Mouse (Mus musculus) thymus, adult 18-20 months (tissue): ENCODE measurements around the gene Hus1b.

Experiments
- DNase-seq, 2 experiments: peaks; one replicate each; pipeline ENCODE4 v3.0.0; 2022; ENCODE audit warnings: mixed read lengths in 2 of 2

Gene Hus1b

DNA sequence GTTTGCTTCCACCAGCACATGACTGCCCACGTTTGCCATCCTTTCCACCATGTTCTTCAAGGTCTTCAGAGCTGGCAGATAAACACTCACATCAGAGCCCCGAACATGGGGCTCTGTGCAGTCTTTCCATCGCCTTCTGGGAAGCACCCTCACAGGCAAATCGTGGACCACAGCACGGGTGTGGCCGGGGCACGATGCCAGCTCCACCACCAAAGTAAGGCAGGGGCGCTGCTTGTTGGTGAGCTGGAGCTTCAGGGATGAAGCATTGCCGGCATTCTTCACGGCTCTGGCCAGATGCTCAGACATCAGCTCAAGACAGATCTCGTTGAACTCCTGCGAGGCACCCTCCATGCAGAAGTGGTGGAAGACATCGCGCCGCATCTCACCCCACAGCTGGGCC, 430 bp downstream of the Hus1b start:
- no peak for DNase-seq

DNA sequence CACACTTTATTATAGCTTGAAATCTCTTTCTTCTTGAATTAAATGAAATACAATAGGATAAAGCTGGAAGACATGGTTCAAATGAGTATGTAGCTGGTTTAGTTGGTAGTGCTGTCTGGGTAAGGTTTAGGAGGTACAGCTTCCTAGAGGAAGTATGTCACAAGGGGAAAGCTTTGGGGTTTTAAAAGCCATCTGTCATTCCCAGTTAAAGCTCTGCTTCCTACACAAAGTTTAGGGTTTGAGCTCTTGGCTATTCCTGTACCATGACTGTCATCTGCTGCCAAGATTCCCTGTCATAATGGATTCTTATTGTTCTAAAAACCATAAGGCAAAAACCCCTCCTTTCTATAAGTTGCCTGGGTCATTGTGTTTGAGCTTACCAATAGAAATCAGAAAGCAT, 1.8 kb downstream of the Hus1b start:
- no peak for DNase-seq

DNA sequence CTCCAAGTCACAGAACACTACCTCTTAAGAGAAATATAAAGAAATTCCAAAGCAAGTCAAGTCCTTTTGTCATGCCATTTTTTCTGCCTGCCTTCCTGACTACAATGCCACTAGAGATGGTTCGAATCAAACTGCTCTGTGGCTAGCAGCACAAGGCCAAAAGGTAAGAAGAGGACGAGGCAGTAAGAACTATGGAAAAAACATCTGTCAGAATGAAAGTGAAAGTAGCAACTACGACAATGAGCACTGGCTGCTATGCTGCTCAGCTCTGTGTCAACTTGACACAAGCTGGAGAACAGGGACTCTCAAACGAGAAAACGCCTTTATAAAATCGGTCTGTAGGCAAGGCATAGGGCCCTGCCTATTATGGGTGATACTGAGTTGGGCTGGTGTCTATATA, 14.6 kb downstream of the Hus1b start:
- no peak for DNase-seq

DNA sequence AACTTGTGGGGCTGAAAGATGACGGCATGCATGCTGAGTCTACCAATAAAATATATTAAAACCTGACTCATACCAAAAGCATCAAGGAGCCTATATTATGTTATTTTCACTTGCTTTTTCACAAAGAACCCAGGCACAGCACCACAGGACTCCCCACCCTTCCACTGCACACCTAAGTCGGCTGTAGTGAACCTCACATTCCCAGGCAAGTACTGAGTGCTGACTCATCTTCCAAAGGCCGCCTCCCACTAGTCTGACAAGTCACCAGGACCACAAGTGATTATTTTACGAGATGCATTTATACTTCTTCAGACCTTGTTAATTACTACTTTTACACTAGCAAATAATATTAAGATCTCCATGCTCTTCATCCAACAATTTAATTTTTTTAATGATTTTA, 15.9 kb downstream of the Hus1b start:
- no peak for DNase-seq

DNA sequence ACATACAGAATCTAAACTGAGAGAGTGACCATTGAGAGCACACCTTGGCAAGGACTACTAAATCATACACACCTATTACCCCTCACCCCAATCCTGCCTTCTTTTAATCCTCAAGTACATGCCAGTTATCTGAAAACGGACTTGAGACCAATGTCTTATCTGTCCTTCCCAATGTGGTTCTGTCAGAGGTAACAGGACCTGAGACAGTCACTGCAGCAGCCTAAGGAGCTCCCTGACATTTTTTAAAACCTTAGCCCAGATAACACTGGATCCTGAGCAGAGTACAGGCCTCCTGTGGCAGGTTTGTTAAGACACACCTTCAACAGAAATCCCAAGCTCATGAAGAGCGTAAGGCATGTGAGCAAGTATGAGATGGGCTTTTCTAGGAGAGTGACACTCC, 18.4 kb downstream of the Hus1b start:
- DNase-seq: no peak

DNA sequence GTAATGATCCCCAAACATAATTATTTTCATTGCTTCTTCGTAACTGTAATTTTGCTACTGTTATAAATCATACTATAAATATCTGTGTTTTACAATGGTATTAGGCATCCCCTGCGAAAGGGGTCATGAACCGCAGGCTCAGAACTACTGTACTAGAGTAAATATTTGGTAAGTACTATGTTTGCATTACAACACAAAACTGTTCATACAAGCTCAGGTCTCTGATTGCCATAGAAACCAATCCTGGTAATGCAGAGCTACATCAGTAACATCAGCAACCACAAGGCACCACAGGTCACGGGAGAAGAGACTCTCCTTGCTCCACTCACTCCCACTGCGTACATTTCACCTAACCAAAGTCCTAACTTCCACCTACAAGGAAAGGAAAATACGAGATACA, 23.3 kb downstream of the Hus1b start:
- no peak for DNase-seq

DNA sequence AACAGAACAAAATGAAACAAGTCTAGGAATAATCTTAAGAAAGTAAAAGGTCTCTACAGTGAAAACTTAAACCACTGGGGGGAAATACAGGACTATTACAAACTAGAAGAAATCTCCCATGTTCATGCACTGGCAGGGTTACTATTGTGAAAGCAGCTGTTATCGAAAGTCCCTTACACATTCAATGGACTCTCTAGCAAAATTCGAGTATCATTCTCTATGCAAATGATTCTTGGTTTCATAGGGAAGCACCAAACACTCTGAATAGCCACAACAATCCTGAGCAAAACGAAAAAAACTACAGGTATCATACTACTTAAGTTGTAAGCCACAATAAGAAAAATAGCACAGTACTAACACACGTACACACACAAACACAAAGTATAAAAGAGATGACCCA, 25.6 kb downstream of the Hus1b start:
- DNase-seq: no peak

DNA sequence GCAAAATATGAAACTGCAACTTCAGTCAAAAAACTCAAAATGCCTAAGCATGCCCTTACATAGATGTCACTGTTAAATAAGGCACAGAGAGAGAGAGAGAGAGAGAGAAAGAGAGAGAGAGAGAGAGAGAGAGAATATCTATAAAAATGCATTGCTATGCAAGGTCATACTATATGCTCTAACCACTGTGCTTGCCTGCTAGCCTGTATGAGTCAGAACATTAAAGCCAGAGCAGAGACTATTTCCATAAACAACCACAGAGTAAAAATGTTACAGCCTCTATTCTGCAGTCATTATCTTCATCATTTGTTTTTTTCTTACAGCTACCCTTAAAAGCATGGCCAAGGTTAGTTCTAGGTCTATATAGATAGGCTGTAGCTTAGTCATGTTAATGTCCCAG, 33.8 kb downstream of the Hus1b start:
- DNase-seq: no peak

DNA sequence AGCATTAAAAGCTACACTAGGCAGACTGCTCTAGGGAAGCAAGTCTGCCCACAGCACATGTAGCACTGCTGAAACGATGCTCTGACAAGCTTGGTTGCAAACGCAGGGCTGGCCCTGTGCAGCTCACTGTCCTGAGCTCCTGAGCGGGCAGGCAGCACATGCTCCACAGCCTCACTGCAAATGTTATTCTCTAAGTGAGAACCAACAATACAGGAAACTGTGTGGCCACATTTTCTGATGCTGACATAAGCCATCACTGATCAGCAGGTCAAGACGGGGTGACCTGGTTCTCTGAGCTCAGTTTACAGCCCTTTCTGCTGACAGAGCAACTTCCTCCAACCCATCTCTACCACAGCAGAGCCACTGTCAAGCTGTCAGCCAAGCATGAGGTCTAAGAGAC, 34.5 kb downstream of the Hus1b start:
- DNase-seq: no peak

DNA sequence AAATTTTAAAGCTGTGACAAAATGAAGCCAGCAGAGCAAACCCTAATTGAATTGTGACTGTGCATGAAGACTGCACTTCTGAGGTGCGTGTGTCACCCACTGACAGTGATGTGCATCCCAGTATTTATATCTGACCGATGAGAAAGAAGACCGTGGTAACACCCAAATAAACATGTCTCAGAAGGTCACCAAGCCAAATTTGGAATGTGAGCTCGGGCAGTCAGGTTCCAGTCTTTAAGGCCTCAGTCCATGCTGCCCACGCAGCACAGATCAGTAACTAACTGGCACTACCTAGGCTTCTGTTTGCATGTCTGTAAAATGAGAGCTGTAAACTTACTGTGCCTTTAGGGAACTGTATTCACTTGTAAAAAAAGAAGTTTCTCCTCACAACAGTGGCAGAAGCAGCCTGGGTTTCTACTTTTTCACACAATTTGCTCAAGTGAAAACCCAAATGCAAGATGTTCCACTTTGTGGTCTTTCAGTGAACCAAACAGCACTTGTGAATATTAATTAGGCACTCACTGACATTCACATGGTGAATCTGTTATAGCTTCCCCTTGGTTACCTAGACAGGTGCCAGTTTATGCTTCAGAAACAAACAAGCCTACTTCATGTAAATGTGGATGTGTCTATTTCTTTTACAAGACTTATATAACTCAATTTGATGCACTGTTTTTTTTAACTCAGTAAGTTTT, 35.5 kb downstream of the Hus1b start:
- DNase-seq: no peak

DNA sequence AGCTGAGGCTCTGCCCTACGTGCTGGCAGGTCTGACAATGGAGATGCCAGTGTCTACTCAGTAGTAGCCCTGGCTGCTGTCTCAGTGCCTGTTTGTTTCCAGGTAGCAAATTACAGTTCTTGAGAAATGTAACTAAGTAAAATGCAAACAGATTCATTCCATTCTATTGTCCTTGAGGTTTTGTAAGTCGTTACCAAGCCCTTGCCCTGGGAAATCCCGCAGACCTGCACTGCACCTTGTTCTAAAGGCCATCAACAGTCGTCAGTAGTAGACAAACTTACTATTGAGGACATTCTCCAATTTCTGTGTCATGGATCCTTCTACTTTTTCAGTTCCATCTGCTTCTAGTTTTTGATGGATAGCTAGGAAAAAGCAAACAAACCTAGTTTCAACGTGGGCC, 36.7 kb downstream of the Hus1b start:
- no peak for DNase-seq

DNA sequence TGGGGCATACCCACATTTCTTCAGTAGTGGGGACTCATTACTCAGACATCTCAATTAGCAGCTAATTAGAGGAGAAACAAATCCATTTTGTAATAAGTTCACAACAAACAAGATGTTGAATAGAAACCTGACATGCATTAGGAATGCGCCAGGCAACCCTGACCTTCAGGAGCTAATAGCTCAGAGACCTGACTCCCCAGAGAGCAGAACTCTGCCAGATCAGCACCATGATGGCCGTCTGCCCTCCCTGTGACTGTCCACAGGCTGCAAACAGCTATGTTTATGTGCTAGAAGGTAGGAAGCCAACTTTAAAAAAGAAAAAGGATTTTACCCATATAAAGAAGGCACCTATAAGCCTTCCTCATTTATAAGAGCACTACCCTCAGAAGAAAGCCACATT, 45.3 kb downstream of the Hus1b start:
- DNase-seq: no peak

DNA sequence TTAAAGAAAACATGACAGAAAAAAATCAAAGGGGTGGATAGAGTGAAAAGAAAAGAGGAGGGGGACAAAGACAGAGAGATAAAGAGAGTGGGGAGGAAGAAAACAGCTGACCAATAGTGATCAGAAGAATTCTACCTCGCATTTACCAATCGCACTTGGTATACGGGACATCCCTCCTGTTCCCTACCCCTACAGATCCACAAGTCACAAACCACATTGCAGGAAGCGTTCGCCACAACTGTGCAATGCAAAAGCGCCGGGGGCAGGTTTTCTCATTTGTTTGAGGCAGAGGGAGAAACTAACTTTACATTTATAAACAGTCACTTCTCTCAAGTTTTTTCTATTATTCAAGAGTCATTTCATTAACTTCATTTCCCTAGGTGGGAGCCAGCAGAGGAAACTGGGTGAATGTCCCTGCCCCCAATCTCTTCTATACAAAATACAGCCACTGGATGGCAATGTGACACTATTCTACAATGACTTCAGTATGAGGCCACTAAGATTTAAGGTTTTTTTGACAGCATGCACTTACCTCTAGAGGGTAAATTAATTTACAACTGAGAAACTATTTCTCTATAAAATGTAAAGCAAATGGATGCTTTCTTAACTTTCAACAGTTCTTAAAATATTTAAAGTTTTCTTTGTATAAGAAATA, 46.0 kb downstream of the Hus1b start:
- DNase-seq: no peak
